Mouse (Mus musculus): Measurements from ENCODE around the gene Prdm10. TPM values are rescaled to one million over a fixed set of nuclear protein-coding genes. Genes with fewer than 3 reads are reported as not detected.

The Prdm10 gene
- total and polyA plus RNA-seq, 2 experiments from 2014 or later = 4.8 to 12.8 TPM

DNA sequence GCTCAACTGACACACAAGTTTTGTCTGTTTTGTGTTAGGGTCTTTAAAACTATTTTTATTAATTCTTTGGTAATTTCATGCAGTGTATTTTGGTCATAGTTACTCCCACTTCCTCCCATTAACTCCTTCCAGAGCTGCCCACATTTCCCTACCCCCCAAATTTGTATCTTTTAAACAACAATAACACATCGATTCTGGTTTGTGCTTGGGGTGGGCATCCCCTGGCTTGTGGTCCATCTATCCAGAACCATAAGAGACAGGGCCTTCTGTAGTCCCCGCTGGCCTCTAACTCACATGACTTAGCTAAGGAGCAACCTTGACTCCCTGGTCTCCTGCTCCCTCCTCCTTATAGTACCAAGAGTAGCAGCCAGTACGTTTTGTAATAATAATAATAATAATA is 50.5 kb downstream of the Prdm10 start:
- no peak overlapping the region for H3K27ac ChIP-seq
- no peak for TF ChIP-seq CTCF (IDR thresholded peaks at IDR 0.05; ENCODE audit: low read depth)
- H3K27me3 ChIP-seq (ENCODE audit: insufficient read depth, low read length) = no peaks in the 10 kb centered on the region
- H3K4me1 ChIP-seq (ENCODE audit: insufficient read depth, low read length) = no peaks in the 10 kb centered on the region
- H3K4me3 ChIP-seq (ENCODE audit: low read length) = no peak overlapping the region
- H3K4me2 ChIP-seq (ENCODE audit: low read depth, low read length) = no peak overlapping the region
- H3K9ac ChIP-seq (replicated peaks; ENCODE audit: low read length) = no peak overlapping the region
- ATAC-seq (no peak), DNase-seq (ENCODE audit: low spot score) (no peak)
- H3K36me3 ChIP-seq (ENCODE audit: insufficient read depth, low read length) = no peaks in the 10 kb centered on the region
- 73% methylated on average over 3 of the region's 3 CpGs for WGBS
- H3K9me3 ChIP-seq (ENCODE audit: low read length) = no peaks in the 10 kb centered on the region

DNA sequence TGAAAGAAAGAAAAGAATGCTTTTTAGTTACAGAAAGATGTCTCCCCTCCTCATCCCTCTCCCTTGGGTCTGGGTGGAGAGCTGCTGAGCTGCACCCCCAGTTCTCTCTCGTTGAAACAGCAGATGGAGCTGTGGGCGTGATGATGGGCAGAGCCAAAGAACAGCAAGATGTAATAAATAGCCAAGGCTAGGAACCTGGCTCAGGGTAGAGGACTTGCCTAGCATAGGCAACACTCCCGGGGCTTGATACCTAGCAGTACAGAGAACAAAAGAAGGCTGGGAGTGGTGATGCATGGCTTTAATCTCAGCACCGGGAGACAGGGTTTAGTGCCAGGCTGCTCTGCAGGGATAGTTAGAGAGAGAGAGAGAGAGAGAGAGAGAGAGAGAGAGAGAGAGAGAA is 50.9 kb downstream of the Prdm10 start:
- H3K4me2 ChIP-seq (ENCODE audit: low read depth, low read length) = no peak overlapping the region
- H3K27ac ChIP-seq = peak overlapping the region; percentile 26; the same call in 1 of the 2 replicates
- H3K9me3 ChIP-seq (ENCODE audit: low read length) = no peaks in the 10 kb centered on the region
- H3K4me3 ChIP-seq (ENCODE audit: low read length) = no peak overlapping the region
- no peaks in the 10 kb centered on the region for H3K4me1 ChIP-seq (ENCODE audit: insufficient read depth, low read length)
- TF ChIP-seq CTCF (IDR thresholded peaks at IDR 0.05; ENCODE audit: low read depth) = 0 out of 2 replicates have a peak, but pooled peaks have one; percentile 10
- 34% methylated on average over 4 of the region's 4 CpGs for WGBS
- H3K36me3 ChIP-seq (ENCODE audit: insufficient read depth, low read length) = no peaks in the 10 kb centered on the region
- H3K27me3 ChIP-seq (ENCODE audit: insufficient read depth, low read length) = no peaks in the 10 kb centered on the region
- DNase-seq (ENCODE audit: low spot score) (peak; percentile 11), ATAC-seq (peak; percentile 22; the same call in 1 of the 2 replicates)
- no peak overlapping the region for H3K9ac ChIP-seq (replicated peaks; ENCODE audit: low read length)

DNA sequence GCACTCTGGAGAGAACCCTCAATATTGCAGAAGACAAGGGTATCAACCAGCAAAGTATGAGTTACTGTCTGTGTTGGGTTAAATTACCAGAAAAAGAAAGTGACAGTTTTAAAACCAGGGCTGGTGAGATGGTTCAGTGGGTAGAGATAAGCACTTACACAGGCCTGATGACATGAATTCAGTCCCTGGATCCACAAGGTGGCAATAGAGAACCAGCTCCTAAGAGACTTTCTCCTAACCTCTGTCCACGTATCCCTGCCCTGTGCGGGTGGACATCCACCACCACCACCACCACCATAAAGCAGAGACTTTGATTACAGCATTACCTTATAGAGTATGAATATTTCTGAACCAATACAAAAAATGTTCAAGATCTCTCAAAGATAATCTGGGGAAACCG is 51.6 kb downstream of the Prdm10 start:
- DNase-seq (ENCODE audit: low spot score) (peak; percentile 67), ATAC-seq (peak; percentile 73; the same call in 1 of the 2 replicates)
- Histone ChIP-seq H3K9ac (replicated peaks; ENCODE audit: low read length) (no peak overlapping the region), H3K9me3 (ENCODE audit: low read length) (no peaks in the 10 kb centered on the region), H3K4me2 (ENCODE audit: low read depth, low read length) (no peak overlapping the region), H3K4me1 (ENCODE audit: insufficient read depth, low read length) (no peaks in the 10 kb centered on the region), H3K27ac (no peak overlapping the region), H3K27me3 (ENCODE audit: insufficient read depth, low read length) (no peaks in the 10 kb centered on the region), H3K4me3 (ENCODE audit: low read length) (no peak overlapping the region), H3K36me3 (ENCODE audit: insufficient read depth, low read length) (no peaks in the 10 kb centered on the region)
- WGBS = 64% methylated on average over 3 of the region's 3 CpGs
- peak; percentile 70 for TF ChIP-seq CTCF (IDR thresholded peaks at IDR 0.05; ENCODE audit: low read depth)

DNA sequence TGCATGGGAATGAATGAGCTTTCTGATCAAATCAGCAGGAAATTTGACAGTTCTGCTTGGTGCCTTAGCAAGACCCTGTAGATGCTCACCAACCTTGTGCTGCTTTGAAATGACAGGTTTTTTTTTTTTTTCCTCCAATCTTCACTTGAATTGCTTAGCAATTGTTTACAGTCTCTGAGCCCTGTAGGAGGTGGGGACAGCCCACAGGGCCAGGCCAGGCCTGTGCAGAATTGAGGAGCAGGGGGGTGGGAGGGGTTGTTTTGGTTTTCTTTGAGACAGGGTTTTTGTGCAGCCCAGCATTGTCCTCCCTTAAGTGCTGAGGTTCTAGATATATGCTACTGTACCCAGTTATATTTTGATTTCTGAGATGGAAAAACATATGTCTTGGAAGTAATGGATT is 52.5 kb downstream of the Prdm10 start:
- ATAC-seq = peak; percentile 43; the same call in 1 of the 2 replicates
- no peaks in the 10 kb centered on the region for H3K9me3 ChIP-seq (ENCODE audit: low read length)
- no peak for TF ChIP-seq CTCF (IDR thresholded peaks at IDR 0.05; ENCODE audit: low read depth)
- H3K4me1 ChIP-seq (ENCODE audit: insufficient read depth, low read length) = no peaks in the 10 kb centered on the region
- H3K27ac ChIP-seq = peak overlapping the region; percentile 20; the same call in 1 of the 2 replicates
- no peaks in the 10 kb centered on the region for H3K36me3 ChIP-seq (ENCODE audit: insufficient read depth, low read length)
- no peak overlapping the region for H3K4me2 ChIP-seq (ENCODE audit: low read depth, low read length)
- no peak overlapping the region for H3K4me3 ChIP-seq (ENCODE audit: low read length)
- DNase-seq (ENCODE audit: low spot score) = peak; percentile 37
- H3K27me3 ChIP-seq (ENCODE audit: insufficient read depth, low read length) = no peaks in the 10 kb centered on the region
- H3K9ac ChIP-seq (replicated peaks; ENCODE audit: low read length) = no peak overlapping the region

DNA sequence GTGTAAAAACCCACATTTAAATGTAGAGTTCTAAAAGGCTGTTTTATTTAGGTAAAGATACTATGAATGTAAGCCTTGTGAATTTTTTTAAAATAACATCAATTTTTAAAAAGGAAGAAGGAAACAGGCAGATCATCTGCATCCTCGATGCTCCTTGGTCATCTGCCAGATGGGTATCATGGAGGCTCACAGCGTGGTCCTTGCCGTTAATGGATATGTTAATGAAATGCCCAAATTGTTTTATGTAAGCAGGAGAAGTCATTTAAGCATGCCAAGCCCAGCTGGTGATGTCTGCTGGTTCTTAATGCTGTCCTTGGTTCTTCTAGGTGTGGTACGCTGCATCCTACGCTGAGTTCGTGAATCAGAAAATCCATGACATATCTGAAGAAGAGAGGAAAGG is 54.7 kb downstream of the Prdm10 start:
- H3K4me3 ChIP-seq (ENCODE audit: low read length) = no peak overlapping the region
- H3K9me3 ChIP-seq (ENCODE audit: low read length) = no peaks in the 10 kb centered on the region
- 40% methylated on average over 6 of the region's 6 CpGs for WGBS
- no peak for TF ChIP-seq CTCF (IDR thresholded peaks at IDR 0.05; ENCODE audit: low read depth)
- ATAC-seq = no peak
- peak overlapping the region; percentile 26; the same call in 1 of the 2 replicates for H3K27ac ChIP-seq
- no peaks in the 10 kb centered on the region for H3K4me1 ChIP-seq (ENCODE audit: insufficient read depth, low read length)
- DNase-seq (ENCODE audit: low spot score) = peak; percentile 63
- no peak overlapping the region for H3K4me2 ChIP-seq (ENCODE audit: low read depth, low read length)
- H3K27me3 ChIP-seq (ENCODE audit: insufficient read depth, low read length) = no peaks in the 10 kb centered on the region
- no peak overlapping the region for H3K9ac ChIP-seq (replicated peaks; ENCODE audit: low read length)
- no peaks in the 10 kb centered on the region for H3K36me3 ChIP-seq (ENCODE audit: insufficient read depth, low read length)

DNA sequence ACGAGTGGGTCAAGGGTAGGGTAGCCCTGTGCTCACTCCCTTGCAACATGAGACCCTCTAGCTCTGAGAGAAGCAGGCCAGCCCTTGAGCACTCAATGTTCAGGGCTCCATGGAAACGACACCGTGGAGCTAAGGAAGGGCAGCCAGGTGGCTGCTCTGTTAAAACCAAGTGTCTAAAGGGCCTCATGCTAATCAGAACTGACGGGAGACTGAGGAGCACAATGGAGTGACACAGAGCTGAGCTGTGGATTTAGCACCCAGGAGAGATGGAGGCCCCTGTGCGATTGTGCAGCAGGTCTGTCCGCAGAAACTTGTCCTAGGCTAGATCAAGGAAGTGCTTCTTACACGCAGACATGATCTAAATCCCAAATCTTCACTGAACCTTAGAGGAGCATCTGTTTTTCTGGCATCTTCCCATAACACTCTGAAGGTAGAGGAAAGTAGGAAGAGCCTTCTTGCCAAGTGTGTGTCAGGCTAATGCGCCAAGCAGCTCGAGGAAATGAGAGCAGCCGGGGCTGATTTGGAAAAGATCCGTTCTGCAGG is 64.0 kb downstream of the Prdm10 start:
- DNase-seq (ENCODE audit: low spot score) = peak; percentile 78
- peak overlapping the region; percentile 33 for H3K27ac ChIP-seq
- H3K4me3 ChIP-seq (ENCODE audit: low read length) = no peak overlapping the region
- 37% methylated on average over 11 of the region's 11 CpGs for WGBS
- no peak for TF ChIP-seq CTCF (IDR thresholded peaks at IDR 0.05; ENCODE audit: low read depth)
- H3K9ac ChIP-seq (replicated peaks; ENCODE audit: low read length) = no peak overlapping the region
- H3K36me3 ChIP-seq (ENCODE audit: insufficient read depth, low read length) = peaks cover 9% of the 10 kb centered on the region; the same call in 1 of the 2 replicates
- no peak overlapping the region for H3K4me2 ChIP-seq (ENCODE audit: low read depth, low read length)
- H3K9me3 ChIP-seq (ENCODE audit: low read length) = no peaks in the 10 kb centered on the region
- H3K4me1 ChIP-seq (ENCODE audit: insufficient read depth, low read length) = no peaks in the 10 kb centered on the region
- peak; percentile 88 for ATAC-seq
- no peaks in the 10 kb centered on the region for H3K27me3 ChIP-seq (ENCODE audit: insufficient read depth, low read length)

DNA sequence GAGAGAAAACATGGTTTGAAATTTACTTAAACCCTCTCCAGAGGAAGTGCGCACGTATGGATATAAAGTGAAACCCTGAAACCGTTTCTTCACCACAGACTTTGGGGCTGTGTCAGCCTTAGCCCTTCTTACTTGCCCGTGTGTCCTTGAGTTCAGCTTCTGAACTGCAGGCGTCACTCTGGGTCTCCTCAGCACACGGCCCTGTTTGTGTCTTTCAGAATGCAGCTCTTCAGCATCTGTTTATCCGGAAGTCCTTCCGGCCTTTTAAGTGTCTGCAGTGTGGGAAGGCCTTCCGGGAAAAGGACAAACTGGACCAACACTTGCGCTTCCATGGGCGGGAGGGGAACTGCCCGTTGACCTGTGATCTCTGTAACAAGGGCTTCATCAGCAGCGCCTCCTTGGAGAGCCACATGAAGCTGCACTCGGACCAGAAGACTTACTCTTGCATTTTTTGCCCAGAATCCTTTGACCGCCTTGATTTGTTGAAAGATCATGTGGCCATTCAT is 66.3 kb downstream of the Prdm10 start:
- Histone ChIP-seq H3K4me1 (ENCODE audit: insufficient read depth, low read length) (no peaks in the 10 kb centered on the region), H3K4me3 (ENCODE audit: low read length) (no peak overlapping the region)
- no peak for ATAC-seq

More for the DNA sequence above, 66.3 kb downstream of the Prdm10 start:
- DNase-seq (ENCODE audit: low spot score) = no peak
- peak; percentile 24; the same call in 1 of the 2 replicates for TF ChIP-seq CTCF (IDR thresholded peaks at IDR 0.05; ENCODE audit: low read depth)
- Histone ChIP-seq H3K27me3 (ENCODE audit: insufficient read depth, low read length) (no peaks in the 10 kb centered on the region), H3K4me2 (ENCODE audit: low read depth, low read length) (no peak overlapping the region), H3K27ac (no peak overlapping the region), H3K9ac (replicated peaks; ENCODE audit: low read length) (no peak overlapping the region), H3K9me3 (ENCODE audit: low read length) (no peaks in the 10 kb centered on the region), H3K36me3 (ENCODE audit: insufficient read depth, low read length) (peaks cover 10% of the 10 kb centered on the region; the same call in 1 of the 2 replicates)
- WGBS = 74% methylated on average over 15 of the region's 15 CpGs
